Mouse (Mus musculus) bone marrow, adult 2 months (tissue): ENCODE data around the gene Dnajb14.

ENCODE experiments used
- CTCF ChIP-seq: fragments of 200-500 bp; IDR thresholded peaks from 2 replicates; pipeline ENCODE4 v1.5.1; 2011; ENCODE audit warnings: low read length, control low read depth; ENCODE audit not compliant: control insufficient read depth, insufficient read depth
- POLR2A ChIP-seq: fragments of 200-500 bp; IDR thresholded peaks from 2 replicates; pipeline ENCODE4 v1.6.1; 2011; ENCODE audit warnings: low read depth, mild to moderate bottlenecking, control low read depth, low read length, borderline replicate concordance; ENCODE audit not compliant: control insufficient read depth

GRCm38 (mm10) chr3:137838160-137838559, 29.3 kb upstream of the Dnajb14 start:
- no peak for TF ChIP-seq POLR2A
- TF ChIP-seq CTCF: no peak
